Mouse (Mus musculus) adrenal gland, postnatal 0 days (tissue): ENCODE data around the gene H2-M10.2. TPM values are rescaled to one million over a fixed set of nuclear protein-coding genes. Genes with fewer than 3 reads are reported as not detected.

ENCODE experiments used
- polyA plus RNA-seq: library from polyadenylated mRNA; unstranded; fragments of >200 nt; fragmentation: Nextera tagmentation; extraction: Ambion mirVana; gene quantifications from 2 replicates; pipeline ENCODE4 v1.2.1, GENCODE M21; 2015

The H2-M10.2 gene
- polyA plus RNA-seq: not detected in 2 replicates

DNA sequence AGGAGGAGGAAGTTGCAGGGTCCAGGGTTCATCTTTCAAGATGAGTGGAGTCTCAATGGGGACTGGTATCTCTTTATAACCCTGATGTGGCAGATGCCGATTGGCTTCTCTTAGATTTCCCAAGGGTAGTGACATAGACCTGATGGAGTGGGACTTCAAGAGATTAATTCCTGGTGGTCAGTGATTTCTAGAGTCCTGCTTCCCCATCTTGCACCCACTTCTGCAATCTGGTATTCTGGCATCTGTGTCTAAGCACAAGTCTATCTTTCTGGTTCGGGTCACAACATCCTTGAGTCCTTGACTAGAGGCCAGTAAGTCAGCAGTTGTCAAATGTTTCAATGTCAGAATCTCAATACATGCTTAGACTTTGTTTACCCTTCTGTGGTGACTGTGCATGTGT, at the start of gene H2-M10.2:
TSS of gene H2-M10.2 (minus strand) at position 101 of the 400 bp plus-strand sequence.

DNA sequence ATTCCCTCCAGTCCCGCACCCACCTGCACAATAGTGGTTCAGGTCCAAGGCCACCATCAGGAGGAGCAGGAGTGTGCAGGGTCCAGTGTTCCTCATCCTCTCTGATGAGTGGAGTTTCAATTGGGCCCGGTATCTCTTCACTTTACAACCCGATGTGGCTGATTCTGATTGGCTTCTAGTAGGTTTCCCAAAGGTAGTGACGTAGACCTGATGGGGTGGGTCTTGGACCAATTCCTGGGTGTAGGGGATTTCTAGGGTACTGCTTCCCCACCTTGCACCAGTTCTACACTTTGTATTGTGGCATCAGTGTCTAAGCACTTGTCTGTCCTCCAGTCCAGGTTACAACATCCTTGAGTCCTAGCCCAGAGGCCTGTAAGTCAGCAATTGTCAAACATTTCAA, 39.8 kb upstream of the H2-M10.2 start, which contains the start of gene H2-M10.1:
TSS of gene H2-M10.1 (minus strand) at position 101 of the 400 bp plus-strand sequence.

GRCm38 (mm10) chr17:36271586-36272256, 14.6 kb downstream of the H2-M10.2 start, which contains the start of gene Trim39:
Trim39 (minus strand) TSS chr17:36272247.

GRCm38 (mm10) chr17:36257969-36258368, 28.3 kb downstream of the H2-M10.2 start, which contains the start of gene Rpp21:
Rpp21 (minus strand) TSS chr17:36258069.

Other genes with a start within 250 kb of the H2-M10.2 start
- 27.9 and 31.3 TPM in 2 replicates for gene H2-T22, start 243.7 kb downstream of the H2-M10.2 start, polyA plus RNA-seq
- gene Gm6034, start 243.5 kb downstream of the H2-M10.2 start, polyA plus RNA-seq: not detected in 2 replicates
- gene Gm11127, start 228.1 kb downstream of the H2-M10.2 start, polyA plus RNA-seq: 0.47 TPM in 1 of 2 replicates, not detected in the other
- not detected in 2 replicates for gene Gm19684, start 164.8 kb downstream of the H2-M10.2 start, polyA plus RNA-seq
- not detected in 2 replicates for gene Gm7030, start 157.1 kb downstream of the H2-M10.2 start, polyA plus RNA-seq
- gene Gm8909, start 118.0 kb downstream of the H2-M10.2 start, polyA plus RNA-seq: 0.16 TPM in 1 of 2 replicates, not detected in the other
- 0.08 TPM in 1 of 2 replicates, not detected in the other for gene H2-T3, start 96.2 kb downstream of the H2-M10.2 start, polyA plus RNA-seq
- 117 and 125 TPM in 2 replicates for gene Rpp21, start 28.4 kb downstream of the H2-M10.2 start, polyA plus RNA-seq
- 9.3 and 9.9 TPM in 2 replicates for gene Trim39, start 14.2 kb downstream of the H2-M10.2 start, polyA plus RNA-seq
- gene H2-M10.1, start 39.7 kb upstream of the H2-M10.2 start, polyA plus RNA-seq: not detected in 2 replicates
- not detected in 2 replicates for gene H2-M10.3, start 81.9 kb upstream of the H2-M10.2 start, polyA plus RNA-seq
- not detected in 2 replicates for gene H2-M10.4, start 175.8 kb upstream of the H2-M10.2 start, polyA plus RNA-seq